Mouse (Mus musculus) adrenal gland, postnatal 10 days (tissue): ENCODE data around the gene Pde4d. TPM values are rescaled to one million over a fixed set of nuclear protein-coding genes. Genes with fewer than 3 reads are reported as not detected.

Source experiments
- DNase-seq: peaks from one replicate; pipeline ENCODE4 v3.0.0; 2021; ENCODE audit warnings: mixed read lengths
- total RNA-seq, 2 experiments: library from RNA; stranded (reverse); gene quantifications; 2 replicates each; pipeline ENCODE4 v1.2.3; 2021

Gene Pde4d
- total RNA-seq, 2 experiments from 2014 or later = 70.3 to 101 TPM

DNA sequence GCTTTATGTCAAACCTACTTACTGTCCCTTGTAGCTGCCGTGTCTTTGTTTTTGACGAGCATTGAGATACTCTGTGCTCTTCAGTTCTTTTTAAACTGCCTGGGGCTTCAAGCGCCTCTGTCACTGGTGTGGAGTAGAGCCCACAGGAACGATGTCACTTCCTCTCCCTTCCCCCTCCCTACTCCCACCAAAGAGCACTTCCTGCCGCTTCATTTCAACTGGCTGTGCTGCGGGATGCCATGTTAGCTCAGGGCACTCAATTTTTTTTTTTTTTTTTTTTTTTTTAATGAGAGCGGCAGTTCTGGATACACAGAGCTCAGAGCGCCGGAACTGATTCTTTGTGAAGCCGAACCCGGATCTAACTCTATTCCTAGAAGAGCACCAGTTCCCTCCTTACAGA lies 789.5 kb downstream of the Pde4d start:
- DNase-seq = peak; percentile 37

DNA sequence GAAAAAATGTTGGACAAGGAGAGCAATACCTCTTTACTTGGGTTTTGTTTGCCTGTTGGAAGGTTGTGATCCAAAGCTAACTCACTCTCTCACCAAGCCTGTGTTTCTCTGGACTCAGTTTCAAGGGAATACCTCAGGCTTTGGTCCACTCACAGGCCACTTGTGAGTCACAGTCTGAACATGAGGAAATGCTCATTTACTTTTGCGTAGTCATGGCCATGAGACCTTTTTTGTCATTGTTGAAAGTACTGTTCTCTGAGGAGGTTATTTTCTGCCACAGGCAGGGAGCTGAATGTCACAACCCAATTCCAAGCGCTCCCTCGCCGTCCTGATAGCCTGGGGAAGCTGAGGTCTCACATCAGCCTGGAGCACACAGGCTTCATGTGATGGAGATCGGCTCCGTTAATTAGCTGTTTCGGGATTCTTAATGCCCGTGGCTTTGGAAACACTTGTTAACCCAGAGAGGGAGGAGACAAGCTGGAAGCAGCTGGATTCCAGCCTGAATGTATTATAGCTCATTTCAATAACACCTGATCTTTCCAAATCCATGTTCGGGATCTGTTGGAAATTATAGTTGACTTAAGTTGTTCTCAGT lies 792.8 kb downstream of the Pde4d start:
- no peak for DNase-seq

DNA sequence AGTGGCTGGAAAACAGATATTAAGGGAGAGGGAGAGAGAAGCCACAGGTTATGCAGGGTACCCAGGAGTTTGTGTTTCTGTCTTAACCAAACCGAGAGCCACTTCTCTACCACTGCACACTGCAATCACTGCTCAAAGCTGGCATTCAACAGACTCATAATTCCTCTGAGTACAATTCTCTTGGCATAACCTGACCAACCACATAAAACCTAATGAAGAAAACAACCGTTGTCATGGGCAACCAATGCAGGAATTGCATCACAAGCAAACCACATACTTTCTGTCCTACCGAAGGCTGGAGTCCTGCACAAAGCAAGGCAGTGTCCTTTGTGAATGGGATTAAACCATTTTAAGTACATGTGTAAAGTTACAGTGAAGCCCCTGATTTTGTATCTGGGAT lies 793.4 kb downstream of the Pde4d start:
- DNase-seq = peak; percentile 30

DNA sequence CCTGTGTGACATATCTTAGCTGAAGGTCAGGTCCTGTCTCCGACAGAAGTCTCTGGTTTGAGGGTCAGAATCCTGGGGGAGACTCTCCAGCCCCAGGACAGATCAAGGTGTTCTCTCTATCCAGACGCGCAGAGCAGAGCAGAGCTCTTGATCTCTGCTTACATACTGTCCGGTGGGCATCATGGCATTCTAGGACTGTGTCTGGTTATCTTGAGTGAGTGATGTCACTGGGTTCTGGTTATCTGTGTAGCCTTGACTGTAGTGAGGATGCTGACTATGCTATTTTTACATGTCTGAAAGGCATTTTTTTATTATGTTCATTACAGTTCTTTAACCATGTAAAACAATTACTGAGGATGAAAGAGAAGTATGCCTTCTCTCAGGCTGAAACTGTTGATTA lies 797.3 kb downstream of the Pde4d start:
- no peak for DNase-seq

DNA sequence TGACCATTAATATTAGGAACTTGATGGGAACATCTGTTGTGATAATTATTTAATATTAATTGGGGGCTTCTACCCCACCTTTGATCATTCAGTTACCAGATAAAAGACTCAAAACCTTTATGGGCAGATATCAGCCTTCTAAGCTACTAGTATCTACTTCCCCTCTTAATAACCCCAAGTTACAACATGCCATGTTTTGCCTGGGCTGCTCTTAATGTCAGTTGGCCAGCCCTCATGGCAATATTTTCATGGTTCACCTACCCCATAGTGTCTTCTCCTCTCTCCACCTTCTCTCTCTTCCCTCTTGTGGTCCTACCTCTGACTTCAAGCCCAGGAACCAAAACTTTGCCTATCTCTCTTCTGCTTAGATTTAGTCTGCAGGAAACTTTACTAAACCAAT lies 799.6 kb downstream of the Pde4d start:
- no peak for DNase-seq

DNA sequence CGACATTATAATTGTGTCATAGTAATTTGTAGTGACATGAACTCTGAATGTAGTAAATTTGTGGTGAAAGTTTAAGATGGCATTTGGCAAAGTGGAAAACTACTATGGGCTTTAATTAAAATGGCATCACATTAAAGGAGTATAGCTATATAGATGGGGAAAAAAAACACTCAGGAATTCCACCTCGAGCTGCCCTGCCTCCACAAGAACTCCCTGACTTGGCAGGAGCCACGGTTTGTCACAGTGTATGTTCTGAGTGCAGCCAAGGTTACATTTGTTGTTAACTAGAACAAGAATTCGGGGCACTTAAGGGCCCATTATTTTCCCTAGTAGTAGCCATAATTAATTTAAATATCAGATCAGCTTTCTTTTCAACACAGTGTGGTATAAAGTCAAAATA lies 805.9 kb downstream of the Pde4d start:
- peak; percentile 36 for DNase-seq

DNA sequence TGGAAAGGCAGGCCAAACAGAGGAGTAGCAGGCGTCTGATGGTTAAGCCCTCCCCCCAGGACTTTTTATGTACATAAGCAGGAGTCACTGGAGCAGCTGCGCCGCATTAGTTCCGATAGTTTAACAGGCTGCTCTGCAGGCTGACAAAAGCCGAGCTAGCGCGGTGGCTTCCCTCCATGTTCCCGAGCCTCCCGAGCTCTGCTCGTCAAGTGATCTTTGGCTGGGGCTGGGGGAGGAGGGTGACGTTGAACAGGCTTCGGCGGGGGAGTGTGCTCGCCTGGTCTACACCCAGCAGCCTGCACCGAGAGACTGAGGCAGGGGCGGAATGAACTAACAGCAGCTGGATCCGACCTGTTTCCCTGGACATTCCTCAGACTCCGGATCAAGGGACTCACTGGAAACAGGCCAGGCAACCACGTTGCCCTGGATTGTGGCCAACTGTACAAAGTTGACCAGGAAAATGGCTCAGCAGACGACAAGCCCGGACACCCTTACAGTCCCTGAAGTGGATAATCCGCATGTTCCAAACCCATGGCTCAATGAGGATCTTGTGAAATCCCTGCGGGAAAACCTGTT lies 810.6 kb downstream of the Pde4d start:
- DNase-seq = peak; percentile 77

DNA sequence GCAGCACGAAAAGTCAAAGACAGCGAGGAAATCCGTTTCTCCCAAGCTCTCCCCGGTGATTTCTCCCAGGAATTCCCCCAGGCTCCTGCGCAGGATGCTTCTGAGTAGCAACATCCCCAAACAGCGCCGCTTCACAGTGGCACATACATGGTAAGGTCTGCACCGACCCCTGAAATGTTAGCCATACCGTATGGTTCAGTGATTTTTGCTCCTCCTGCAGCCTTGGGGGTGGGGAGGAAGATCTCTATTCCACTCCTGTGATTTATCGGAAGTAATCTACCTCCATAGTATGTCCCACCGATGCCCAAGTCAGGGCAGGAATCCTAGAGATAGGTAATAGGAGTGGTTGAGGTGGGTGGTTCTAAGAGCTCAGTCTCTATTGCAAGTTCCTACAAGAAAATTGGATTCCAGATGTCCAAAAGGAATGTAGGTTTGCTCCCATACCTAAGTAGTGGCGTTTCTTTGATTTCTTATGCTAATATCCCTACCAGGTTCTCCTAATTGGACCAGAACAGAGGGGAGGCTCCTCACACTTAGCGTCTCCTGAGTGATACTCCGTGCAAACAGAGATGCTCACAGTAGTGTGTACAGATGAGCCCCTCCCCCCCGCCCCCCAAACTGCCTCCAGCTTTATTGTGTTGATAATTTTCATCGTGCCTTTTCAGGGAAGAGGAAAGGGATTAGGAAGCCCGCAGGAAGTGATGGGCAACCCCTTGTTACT lies 811.2 kb downstream of the Pde4d start:
- no peak for DNase-seq

DNA sequence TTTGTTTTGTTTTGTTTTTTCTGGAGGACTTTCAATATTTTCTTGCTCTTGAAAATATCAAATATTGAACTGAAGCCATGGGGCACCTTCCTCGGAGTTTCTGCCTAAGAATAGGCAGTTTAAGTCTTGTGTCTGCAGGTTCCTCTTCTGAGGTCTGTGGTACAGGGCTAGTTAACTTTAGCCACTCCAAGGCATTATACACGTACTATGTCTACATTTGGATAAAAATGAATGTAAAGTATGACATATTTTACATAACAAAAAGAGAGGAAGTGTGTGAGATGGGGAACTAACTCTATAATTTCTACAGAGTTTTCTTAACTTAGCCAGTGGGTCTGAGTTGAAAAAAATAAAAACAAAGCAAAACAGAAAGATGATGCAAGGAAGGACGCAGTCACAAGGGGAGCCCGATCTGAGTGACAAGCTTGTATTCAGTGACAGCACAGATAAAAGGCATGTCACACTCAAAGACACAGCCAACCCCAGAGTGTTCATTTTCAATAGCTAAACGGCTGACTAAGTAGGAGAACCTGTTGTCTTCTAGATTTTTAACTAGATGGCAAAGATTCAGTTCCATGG lies 812.0 kb downstream of the Pde4d start:
- no peak for DNase-seq

DNA sequence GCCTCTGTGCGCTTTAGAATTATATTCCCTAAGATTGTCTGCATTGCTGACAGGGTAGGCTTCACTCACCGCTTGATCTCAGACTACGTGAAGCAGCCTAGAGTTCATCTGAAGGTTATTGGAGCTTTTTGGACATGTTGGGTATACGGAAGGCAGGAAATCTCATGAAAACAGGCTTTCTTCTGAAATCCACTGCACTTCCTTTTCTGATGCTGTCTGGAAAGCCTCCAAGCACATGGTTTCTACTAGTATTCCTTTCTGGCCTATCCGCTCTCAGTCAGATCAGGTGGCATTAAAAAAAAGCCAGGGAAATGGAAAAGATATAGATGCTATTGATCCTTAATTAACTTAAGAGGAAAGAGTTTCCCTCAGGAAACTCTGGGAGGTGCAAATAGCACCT lies 812.8 kb downstream of the Pde4d start:
- no peak for DNase-seq

DNA sequence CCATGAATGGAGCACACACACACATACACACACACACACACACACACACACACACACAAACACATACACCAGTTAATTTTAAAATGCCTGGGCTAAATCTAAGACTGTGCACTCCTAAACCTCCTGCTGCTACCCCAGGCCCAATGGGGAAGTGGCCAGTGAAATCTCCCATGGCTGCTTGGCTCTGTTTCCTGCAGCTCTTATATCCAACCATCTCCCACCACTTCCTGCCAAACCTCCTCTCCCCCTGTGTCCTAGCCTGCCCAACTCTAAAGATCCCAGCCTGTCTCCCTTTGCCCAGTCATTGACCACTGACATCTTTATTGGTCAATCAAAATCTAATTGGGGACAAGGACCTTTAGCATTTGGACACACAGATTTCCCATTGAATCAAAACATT lies 814.1 kb downstream of the Pde4d start:
- DNase-seq = no peak

DNA sequence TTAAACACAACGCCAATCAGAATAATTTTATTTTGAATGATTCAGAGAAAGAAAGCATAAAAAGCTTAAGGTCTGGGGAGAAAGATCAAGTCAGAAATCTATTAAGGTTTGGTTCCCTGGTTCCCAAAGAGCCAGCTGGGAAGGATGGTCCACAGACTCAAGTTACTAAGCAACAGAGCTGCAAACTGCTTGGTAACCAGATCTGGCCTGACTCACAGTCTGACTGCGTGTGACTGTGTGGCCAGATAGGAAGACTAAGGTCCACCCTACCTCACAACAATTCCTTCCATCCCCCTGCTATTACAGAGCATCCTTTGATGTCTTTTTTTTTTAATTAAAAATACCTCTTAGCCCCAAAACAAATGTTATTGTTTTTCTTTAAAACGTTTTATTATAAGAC lies 818.5 kb downstream of the Pde4d start:
- DNase-seq = no peak

DNA sequence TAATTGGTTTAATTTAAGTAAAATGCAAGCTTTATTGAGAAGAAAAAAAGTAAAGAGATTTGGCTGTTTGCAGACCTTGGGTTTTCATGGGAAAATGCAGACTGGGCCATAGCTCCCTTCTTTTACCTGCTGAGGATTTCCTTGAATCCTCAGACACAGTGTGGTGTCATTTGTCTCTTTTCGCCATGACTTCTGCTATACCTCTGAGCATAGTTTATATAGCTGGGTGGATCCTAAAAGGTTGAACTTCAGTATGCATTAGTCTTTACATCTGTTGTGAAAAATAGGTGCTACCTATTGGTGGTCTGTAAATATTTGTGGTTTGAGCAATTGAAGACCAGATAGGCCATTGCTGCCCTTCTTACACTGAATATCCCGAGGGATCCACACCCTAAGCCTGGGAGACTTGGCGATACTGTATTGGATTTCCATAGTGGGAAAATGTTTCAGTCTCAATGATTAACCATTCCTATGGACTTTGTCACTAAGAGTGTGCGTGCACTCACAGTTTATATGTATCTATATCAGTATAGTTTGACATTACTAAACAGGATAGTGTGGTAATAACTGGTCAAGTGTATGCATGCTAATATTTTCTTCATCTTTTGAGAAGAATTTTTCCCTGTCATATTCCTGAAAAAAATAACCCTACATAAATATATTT lies 819.0 kb downstream of the Pde4d start:
- DNase-seq = no peak

DNA sequence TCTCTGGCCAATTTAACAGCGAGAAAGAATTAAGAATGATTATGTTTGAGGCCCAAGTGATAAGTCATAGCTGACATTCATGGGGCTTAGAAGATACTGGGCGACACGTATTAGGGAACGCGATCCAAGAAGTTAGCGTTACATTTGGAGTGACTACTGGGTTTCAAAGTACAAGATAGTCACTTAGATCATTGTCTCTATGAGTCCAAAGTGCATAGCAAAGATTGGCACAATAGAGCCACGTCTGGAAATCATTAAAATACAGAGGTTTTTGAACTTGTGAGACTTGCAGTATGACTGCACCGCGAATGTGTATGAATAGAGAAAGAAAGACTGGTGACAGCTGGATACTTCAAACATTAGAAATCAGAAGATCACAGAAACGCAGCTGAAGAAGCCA lies 825.1 kb downstream of the Pde4d start:
- DNase-seq = no peak

DNA sequence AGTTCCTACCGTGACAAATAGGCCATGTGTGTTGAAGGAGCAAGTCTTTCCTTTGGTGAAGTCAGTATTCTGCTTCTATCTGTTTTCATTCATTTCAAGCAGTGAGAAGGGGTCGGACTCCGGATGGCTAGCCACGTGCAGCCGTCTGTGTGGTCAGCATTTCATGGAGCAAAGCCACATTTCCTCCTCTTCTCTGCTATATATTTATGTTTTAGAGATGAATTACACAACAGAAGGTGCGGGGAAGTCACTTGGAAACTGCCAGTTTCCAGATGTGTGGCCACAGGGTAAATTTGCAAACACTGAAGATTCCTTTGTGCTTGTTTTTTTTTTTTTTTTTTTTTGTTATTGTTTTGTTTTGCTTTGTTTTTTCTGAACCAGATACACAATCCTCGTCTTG lies 828.0 kb downstream of the Pde4d start:
- no peak for DNase-seq

DNA sequence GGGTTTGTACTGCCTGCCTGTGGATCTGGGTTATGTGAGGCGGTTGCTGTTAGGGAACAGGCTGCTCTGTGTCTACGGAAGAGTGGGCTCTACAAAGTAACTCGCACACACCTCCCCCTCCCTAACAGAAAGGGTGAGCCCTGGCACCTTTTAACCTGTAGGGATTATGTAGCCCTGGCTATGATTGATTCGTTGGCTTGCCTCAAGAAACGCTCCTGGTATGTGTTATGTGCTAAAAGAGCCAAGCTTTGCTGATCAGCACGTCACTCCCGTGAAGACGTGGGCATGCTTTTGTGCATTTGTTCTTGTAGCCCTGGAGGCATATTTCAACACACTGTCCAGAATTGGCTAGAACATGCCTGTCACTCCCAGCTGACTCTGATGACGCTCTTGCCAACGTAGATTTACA lies 828.8 kb downstream of the Pde4d start:
- peak; percentile 50 for DNase-seq

DNA sequence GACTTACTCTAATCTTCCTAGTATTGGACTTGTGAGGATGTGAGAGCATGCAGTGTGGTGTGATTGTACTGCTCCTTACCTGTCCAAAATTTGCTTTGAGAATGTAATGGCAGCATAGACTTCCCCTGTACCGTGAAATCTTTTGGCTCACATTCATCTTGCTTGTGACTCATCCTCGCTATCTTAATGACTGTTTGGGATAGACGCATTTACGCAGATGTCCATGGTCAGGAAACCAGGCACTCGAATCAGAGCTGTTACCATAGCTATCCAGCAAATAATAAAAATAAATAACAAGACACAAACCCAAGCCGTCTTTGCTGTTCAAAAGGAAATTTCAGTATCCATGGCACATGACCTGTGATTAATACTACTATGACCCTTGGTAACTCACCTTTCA lies 829.5 kb downstream of the Pde4d start:
- peak; percentile 28 for DNase-seq

DNA sequence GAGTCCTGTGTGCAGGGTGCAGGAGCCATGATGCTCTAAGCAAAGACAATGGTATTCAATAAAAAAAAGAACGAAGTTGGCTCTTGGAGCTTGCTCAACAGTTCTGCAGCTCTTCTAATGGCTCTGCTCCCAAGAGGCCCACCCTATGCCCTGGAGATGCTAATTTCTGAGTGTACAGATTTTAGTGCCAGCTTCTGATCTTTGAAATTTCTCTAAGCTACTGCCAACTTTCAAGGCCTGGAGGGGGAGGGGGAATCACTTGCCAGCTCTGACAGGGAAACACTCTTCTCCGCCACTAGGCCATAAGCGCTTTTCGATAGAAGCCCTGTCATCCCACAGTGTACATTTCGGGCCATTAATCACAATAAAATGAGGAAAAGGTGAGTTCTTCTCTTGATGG lies 830.7 kb downstream of the Pde4d start:
- DNase-seq = peak; percentile 73

DNA sequence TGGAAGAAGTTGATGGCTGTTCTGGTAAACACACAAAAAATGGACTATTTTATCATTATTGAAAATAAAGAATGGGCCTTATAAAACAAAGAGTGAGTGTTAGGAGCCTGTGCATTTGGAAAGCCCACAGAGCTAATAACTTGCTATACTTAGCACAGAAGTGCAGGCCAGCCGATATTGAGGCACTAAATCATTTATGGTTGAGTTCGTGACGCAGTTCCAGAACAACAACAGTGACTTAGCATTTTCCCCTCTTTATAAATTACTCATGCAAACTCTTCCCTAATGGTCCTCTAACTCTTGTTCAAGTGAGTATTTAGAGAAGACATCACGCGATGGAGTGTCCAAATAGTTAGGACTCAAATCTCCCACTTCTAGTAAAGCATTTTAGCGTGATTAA lies 837.7 kb downstream of the Pde4d start:
- DNase-seq = no peak

DNA sequence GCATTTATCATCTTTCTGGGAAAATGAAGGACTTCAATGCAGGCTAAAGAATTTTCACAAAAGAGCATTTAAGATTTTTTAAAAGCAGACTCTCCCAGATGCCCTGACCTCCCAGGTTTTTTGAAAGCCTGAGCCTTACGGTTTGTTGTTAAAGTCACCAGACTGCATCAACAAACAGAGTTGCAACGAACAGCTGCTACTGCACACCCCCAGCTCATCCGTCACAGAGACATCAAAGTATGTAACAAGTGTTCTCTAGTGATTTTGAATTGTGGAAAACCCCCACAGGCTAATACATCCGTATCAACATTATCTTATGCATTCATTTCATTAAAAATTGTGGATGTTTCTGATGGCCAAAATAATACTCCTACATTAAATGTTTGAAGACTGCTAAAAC lies 841.2 kb downstream of the Pde4d start:
- DNase-seq = no peak

DNA sequence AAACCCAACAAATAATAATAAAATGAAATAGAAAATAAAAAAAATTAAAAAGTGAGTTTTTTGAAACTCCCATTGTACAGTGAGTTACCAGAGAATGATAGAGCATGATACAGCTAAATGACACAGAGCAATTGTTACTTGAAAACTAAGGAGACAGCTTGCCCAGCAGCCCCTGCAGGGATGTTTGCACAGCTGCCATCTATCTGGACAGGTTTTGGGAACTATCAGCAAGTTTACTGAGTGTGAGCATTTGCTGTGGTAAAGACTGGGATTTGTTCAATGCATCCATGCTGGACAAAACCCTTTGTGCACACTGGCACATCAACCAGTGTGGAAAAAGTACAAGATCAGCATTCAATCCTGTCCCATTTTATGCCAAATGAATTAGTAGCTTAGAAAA lies 843.3 kb downstream of the Pde4d start:
- no peak for DNase-seq

DNA sequence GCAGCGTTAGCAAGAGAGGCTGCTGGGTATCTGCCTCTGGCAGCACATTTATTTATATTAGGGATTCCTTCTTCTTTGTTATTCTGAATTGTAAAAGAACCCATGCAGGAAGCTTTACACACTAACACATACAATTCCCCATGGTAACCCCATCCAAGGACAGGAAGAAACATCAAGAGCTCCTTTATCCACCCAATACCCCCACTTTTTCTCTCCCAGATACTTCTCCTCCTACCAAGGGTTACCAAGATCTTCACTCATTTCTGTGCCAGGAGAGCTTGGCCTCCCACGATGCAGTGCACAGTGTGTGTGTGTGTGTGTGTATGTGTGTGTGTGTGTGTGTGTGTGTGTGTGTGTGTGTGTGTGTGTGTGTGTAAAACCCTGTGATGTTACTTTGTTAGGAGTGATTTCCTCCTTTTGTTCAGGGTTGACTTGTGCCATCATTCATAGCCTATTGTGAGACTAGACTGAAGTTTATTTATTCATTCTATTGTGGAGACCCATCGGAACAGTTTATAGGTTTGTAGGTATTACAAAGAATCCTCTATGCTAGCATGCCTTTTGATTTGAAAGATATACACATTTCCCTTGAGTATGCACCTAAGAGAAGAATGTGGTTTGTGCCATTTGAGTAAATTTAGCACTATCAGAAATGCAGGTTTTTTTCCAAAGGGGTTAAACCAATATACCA lies 846.7 kb downstream of the Pde4d start:
- no peak for DNase-seq

DNA sequence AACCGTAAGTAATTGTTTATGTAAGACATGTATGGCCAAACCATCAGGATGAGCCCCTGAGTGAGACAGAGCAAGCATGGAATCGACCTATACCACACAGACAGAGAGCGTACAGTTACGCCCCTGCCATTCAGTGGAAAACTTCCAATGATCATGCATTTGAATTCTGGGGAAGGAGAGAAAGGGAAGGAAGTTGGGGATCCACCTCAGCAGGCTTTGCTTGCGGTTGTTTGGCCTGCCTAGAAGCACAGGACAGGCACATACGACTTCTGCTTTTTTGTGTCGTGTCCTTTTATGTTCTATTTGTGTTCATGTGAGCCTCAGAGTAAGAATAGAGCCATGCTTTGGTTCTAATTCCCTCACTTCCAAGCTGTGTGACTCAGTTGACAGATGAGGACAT lies 849.1 kb downstream of the Pde4d start:
- no peak for DNase-seq
